Mouse (Mus musculus): ENCODE results near the gene Ppm1l.

- TF ChIP-seq ETS1 (IDR thresholded peaks at IDR 0.05; ENCODE audit: low read depth, low read length) = no peak
- TF ChIP-seq CTCF (IDR thresholded peaks at IDR 0.05 in 2 of 3, conservative IDR thresholded peaks at IDR 0.05 in 1 of 3; ENCODE audit: control insufficient read depth in 1 of 3, insufficient read depth in 1 of 3, low read depth in 2 of 3, low read length in 3 of 3, poor library complexity in 1 of 3, severe bottlenecking in 1 of 3) = no peak
- TF ChIP-seq HCFC1 (IDR thresholded peaks at IDR 0.05; ENCODE audit: low read depth, low read length) = no peak
Observed at GRCm38 (mm10) chr3:69548704-69549455, 232.2 kb downstream of the Ppm1l start.
